24 mouse cellular contexts compared by ENCODE assay signal in the genomic region with DNA sequence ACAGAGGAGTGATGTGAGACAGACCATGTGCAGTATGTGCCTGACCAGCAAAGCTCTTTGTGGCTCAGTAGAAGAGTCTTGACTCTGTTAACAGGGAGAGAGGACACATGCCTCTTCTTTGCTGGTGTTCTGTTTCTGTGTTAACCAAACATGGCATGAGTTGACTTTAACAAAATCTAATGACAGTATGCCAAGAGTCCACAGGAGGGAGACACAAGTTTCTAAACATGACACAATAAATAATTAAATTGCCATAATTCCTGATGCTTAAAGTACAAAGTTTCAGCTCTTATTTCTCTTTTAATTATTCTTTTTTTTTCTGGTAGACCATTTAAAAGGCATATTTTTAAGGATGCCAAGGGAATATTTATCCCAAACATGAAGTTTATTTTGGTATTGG.
"Had no signal": no experiment of that assay in that cellular context is flagged by ENCODE, and none has a peak within 500 bp of the region (broad histone marks: within the 10 kb centered on the region; RNA-seq: fewer than 3 reads in every experiment).

No protein-coding gene starts in this region.

- H3K4me1 ChIP-seq: heart, embryonic 13.5 days; heart, embryonic 15.5 days; limb, embryonic 13.5 days; limb, embryonic 15.5 days; liver, embryonic 12.5 days had no signal

- H3K36me3 ChIP-seq: heart, embryonic 13.5 days; heart, embryonic 15.5 days; hindbrain, embryonic 12.5 days; limb, embryonic 13.5 days; limb, embryonic 15.5 days; liver, embryonic 12.5 days had no signal

- DNase-seq: gastrocnemius, postnatal 14 days; gastrocnemius, postnatal 36 days; heart, adult 11 months; heart, adult 2 months; heart, postnatal 14 days; heart, postnatal 36 days; kidney, adult 11 months; kidney, adult 2 months; kidney, adult 9 months; kidney, postnatal 14 days; kidney, postnatal 36 days; layer of hippocampus, postnatal 36 days; left cerebral cortex, postnatal 4 days had no signal

- H3K4me3 ChIP-seq: heart, adult 2 months; heart, embryonic 13.5 days; heart, embryonic 15.5 days; hindbrain, embryonic 12.5 days; limb, embryonic 13.5 days; limb, embryonic 15.5 days; liver, embryonic 12.5 days had no signal

- H3K9ac ChIP-seq: heart, embryonic 13.5 days; heart, embryonic 15.5 days; hindbrain, embryonic 12.5 days; hindbrain, embryonic 14.5 days; limb, embryonic 13.5 days; limb, embryonic 15.5 days; liver, embryonic 12.5 days; liver, embryonic 14.5 days had no signal

- H3K4me2 ChIP-seq: heart, embryonic 11.5 days; heart, embryonic 13.5 days; heart, embryonic 15.5 days; hindbrain, embryonic 12.5 days; hindbrain, embryonic 14.5 days; limb, embryonic 13.5 days; limb, embryonic 15.5 days; liver, embryonic 12.5 days had no signal

- H3K27me3 ChIP-seq: heart, embryonic 13.5 days; heart, embryonic 15.5 days; hindbrain, embryonic 12.5 days; limb, embryonic 13.5 days; limb, embryonic 15.5 days; liver, embryonic 12.5 days had no signal

- H3K9me3 ChIP-seq: heart, embryonic 13.5 days; heart, embryonic 15.5 days; hindbrain, embryonic 12.5 days; limb, embryonic 13.5 days; limb, embryonic 15.5 days; liver, embryonic 12.5 days had no signal

- ATAC-seq: forebrain, embryonic 16.5 days; intestine, embryonic 16.5 days; liver, embryonic 12.5 days had no signal

- H3K27ac ChIP-seq: heart, adult 2 months; heart, embryonic 13.5 days; heart, embryonic 15.5 days; hindbrain, embryonic 12.5 days; hindbrain, embryonic 14.5 days; limb, embryonic 13.5 days; limb, embryonic 15.5 days; liver, embryonic 12.5 days; liver, embryonic 14.5 days had no signal
